Mouse (Mus musculus): ENCODE measurements around the gene Sipa1l1.

DNA sequence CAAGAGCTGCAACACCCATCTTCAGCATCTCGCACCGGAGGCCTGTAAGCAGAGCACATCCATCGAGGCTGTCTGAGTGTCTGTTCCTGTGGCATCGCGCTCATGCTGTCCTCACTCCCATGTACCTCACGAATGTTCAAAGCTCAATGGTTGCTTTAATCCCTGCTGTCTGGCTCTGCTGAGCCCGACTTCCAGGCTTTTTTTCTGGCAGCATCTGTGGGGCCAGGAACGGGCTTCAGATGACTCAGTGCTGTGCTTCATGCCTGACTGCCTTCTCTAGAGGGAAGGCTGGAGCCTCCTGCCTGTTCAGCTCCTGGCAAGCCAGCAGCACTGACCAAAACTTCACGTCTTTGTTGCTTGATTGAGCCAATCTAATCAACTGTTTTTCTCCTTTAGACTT is 228.6 kb downstream of the Sipa1l1 start:
- TF ChIP-seq POLR2A (IDR thresholded peaks at IDR 0.05; ENCODE audit: borderline replicate concordance, low read depth, low read length) (no peak), CTCF (IDR thresholded peaks at IDR 0.05; ENCODE audit: low read depth, low read length) (no peak)

Data from bone marrow macrophage, adult 2 months (primary cell).